Mouse (Mus musculus) A20 (cell line): Measurements from ENCODE around the gene 1700023F06Rik.
"Not testable (repeated sequence)": the region's sequence is repeated elsewhere in the genome, so short reads cannot be mapped to it uniquely, and the experiment has no call there.

Experiments
- DNase-seq: peaks from one replicate; pipeline ENCODE4 v3.0.0-alpha.2; 2011; ENCODE audit warnings: low read depth, low spot score

The 1700023F06Rik gene

DNA sequence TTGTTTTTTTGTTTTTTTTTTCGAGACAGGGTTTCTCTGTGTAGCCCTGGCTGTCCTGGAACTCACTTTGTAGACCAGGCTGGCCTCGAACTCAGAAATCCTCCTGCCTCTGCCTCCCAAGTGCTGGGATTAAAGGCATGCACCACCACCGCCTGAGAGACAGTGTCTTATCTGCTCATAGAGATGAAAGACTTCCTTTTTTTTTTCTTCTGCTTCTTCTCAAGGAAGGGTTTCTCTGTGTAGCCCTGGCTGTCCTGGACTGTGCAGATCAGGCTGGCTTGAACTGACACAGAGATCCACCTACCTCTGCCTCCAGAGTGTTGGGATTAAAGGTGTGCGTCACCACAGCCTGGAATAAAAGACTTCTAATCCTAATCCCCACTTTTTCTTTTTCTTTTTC, 14.4 kb upstream of the 1700023F06Rik start:
- DNase-seq, result not testable (repeated sequence)

DNA sequence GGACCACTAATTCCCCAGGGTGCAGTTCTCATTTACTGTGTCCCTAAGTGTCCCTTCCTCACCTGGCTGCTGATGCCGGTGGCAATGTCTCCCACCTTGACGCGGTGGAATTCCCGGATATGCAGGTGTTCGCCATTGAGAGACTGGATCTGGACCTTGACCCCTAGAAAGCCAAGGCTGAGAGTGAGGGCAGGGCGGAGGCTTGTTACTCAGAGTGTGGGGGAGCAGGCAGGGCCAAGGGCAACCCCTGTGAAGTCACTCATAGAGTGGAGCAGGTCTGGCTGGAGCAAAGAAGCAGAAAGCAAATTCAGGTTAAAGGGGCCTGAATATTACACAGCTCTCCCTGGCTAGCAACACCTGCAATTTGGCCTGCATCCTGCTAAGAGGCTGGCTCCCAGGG, 13.1 kb upstream of the 1700023F06Rik start:
- DNase-seq, result no peak

DNA sequence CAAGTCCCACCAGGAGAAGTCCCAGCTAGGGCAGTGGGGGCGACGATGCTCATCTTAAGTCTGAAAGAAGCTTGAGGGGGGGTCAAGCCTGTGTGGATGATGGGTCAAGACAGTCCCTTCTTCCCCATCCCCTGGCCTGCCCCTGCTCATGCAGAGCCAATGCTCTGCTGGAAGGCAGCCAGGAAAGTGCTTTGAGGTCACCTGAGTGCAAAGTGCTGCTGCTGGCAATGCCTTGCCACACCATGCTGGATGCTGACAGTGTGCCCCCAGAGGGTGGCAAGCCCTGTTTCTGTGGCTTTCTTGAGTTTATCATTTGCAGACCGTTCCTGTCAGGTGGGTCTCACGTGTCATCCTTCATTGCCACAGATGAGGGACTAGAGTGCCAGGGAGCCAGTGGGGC, 11.6 kb upstream of the 1700023F06Rik start:
- DNase-seq, result no peak

DNA sequence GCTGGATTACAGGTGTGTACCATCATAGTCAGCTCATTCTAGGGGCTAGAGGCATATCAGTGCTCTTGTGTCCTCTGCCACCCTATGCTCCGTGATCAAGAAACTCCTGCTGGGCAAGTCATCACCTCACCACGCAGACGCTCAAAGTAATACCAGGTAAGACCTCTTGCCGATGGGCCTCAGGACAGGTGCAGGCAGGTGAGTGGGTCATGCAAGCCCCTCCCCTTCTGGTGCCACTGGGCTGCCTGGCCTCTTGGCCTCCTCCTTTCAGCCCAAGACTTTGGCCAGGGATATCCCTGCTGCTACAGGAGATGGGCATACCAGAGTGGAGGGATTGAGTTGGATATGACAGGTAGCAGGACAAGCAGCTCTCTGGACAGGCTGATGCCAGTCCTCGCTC, 10.9 kb upstream of the 1700023F06Rik start:
- DNase-seq, result no peak

DNA sequence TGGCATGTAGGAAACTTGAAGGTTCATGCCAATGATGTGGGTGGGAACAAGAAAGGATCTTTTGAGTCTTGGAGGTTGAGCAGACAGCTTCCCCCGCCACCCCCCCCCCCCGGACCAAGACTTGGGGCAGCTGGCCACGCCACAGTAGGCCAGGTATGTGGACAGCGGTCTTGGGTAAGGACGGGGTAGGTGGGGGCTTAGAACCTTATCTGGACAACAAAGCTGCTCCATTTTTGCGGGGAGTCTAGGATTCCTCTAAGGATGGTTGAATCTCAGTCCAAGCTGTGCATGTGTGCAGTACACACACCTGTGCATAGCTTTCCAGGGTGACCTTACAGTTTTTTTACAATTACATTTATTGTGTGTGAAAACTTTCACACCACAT, 10.2 kb upstream of the 1700023F06Rik start:
- no peak for DNase-seq

DNA sequence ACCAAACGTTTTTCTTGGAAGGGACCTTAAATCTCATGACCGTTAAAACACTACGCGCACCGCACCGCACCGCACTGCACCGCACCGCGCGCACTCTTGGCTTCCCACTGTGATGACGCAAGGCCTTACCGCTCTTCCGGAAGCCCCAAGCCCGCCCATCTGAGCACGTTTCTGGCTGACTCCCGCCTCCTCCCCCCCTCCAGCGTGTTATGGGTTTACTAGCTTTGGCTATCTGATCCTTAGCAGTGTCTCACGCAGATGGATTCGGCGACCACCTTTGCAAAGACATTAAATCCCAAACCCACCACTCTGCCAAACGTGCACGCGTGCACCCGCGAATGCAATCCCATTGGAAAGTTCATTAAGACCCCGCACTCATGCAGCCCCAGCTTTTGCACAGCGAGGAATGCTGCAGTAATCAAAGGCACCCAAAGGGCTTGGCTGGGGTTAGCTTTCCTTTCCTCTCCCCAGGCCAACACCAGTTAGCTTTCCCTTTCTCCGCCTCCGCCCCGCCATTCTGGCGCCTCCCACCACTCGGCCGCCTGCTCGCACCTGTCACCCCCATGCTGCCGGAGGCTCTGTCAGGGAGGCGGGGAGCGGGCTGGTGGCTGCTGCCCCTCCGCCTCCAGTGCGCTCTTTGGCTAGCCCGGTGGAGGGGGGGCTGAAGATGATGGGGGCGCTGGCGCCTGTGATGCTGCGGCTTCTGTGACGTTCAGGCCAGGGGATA, 9.6 kb upstream of the 1700023F06Rik start, which contains the start of gene Spata32:
Gene Spata32 (minus strand): TSS at position 643 of the 727 bp plus-strand sequence.
- DNase-seq, result peak; percentile 82

DNA sequence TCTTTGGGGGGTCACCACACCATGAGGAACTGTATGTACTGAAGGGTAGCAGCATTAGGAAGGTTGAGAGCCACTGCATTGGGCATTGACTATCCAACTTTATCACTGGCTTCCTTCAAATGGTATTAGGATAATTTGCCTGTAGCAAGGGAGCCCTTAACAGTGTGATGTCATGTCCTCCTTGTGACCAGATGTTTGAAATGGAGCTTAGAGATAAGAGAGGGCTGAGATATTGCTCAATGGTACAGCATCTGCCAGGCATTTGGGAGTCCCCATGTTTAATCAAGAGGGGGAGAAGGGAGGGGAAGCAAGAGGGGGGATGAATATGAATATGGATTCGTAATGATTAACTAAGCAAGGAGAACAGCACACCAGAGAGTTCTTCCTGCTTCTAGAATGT, 7.0 kb upstream of the 1700023F06Rik start:
- no peak for DNase-seq

DNA sequence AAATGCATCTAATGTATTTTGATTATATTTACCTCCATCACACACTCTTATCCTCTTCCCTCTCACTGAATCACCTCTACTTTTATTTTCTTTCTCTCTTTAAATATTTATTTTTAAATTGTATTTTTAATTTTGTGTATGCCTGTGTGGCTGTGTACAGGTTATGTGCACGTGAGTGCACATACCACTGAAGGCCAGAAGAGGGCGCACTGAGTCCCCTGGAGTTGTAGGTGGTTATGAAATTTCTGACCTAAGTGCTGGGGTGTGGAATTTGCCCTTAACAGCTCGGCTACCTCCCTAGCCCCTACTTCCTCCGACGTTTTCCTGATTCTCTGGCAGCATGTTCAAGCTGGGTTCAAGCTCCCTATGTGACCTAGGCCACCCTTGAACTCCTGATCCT, 5.4 kb upstream of the 1700023F06Rik start:
- peak; percentile 22 for DNase-seq

DNA sequence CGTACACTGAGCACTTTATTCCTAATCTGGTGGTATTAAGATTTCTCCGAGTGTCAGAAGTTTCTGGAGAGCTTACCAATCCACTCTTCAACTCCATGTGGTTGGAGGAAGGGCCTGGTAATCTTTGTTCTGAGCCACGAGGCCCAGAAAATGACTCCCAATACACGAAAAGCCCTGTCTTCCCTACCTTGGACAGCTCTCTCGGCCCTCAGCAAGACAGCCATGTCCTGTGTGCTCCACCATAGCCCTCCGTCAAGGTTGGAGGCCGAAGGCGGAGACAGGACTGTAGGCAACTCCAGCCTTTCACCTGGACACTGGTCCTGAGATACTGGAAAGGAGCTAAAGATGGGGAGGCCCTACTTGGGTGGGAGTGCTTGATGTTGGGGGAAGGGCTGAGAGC, 1.9 kb upstream of the 1700023F06Rik start:
- DNase-seq, result no peak

DNA sequence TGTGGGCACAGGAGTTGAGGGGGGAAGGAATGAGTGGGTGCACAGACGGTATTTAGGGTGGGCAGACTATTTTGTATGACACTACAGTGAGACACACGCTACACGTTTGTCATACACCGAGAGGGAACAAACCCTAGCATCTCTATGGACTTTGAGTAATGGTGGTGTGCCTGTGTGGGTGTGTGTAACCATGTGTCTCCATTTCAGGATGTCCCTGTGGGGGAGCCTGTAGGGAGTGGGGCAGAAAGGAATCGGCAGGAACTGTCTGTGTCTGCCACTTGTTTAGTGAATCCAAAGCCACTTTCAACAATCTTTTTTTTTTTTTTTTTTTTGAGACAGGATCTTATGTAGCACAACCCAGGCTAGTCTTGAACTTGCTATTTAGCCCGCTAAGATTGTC, 2.2 kb downstream of the 1700023F06Rik start:
- no peak for DNase-seq

DNA sequence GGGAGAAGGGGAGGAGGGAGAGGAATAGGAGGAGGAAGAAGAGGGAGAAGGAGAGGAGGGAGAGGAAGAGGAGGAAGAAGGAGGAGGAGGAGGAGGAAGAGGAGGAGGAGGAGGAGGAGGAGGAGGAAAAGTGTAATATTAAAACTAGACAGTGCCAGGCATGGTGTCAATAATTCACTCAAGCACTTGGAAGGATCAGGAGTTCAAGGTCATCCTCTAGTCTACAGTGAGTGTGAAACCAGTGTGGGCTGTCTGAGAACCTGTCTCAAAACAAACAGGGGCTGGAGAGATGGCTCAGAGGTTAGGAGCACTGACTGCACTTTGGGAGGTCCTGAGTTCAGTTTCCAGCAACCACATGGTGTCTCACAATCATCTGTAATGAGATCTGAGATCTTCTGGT, 6.0 kb downstream of the 1700023F06Rik start:
- DNase-seq, result no peak

DNA sequence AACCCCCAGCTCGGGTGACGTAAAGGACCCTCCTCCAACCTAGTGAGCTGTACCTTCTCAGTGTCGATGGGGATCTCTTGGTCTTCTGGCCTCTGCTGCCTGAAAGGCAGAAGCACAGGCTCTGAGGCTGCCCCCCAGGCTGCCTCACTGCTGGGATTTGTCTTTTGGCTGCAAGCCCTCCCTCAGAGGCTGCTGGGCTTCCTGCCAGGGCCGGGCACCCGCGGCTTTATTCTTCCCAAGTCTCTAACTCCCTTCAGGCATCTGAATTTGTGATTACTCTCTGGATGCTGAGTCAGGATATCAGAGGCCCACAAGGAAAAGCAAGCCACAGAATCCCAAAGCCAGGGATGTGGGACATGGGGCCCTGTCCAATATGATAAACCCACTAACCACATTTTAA, 6.7 kb downstream of the 1700023F06Rik start:
- DNase-seq, result no peak

DNA sequence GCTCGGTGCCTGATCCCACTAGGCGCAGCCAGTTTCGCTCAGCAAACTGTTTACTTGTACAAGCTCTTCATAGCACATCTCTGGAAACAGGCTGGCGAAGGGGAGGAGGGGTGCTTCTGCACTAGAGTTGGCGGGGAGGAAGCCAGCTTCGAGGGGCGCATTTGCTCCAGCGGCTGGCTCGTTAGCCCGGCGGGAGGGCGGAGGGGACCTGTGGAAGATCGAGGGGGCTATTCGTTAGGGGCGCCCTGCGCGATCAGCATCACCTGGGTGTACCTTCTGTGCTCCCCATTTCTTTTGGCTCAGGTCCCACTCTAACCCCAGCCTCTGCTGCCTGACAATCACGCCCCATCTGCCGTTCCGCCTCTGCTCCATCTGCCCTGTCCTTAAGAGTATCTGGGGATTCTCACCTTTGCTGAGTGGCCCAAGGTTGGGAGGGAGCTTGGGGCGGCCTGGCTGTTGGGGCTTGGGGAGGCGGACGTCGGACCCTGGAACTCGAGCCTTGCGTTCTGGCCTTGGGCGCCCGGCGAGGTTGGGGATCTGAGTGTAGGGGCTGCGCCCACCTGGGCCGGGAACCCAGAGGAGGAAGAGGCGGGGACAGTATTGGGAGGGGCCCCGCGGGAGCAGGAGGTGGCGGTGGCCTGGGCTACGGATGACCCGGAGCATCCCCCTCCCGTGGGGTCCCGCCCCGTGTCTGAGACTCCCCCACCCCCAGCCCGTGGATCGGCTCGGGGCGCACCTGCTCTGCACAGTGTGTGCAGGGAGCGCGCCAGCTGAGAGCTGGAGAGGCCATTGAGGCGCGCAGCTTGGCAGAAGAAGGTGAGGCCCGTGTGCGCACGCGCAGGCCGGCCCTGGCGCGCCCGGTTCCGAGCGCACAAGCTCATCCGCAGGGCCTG, 9.2 kb downstream of the 1700023F06Rik start:
- no peak for DNase-seq

DNA sequence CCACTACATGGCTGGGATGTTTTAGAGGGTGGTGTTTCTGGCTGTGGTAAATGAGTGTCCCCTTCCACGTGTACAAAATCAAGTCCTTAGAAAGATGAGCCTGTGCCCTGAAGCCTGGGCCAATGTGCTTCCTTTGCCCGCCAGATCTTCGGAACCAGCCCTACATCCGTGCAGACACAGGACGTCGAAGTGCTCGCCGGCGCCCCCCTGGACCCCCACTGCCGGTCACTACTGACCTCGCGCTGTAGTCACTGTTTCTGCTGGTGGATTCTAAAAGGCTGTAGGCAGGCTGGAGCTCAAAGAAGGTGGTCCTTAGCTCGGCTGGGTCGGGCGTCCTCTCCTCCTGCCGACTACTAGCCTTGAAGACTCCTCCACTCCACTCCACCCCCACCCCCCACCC, 10.0 kb downstream of the 1700023F06Rik start:
- DNase-seq, result no peak

DNA sequence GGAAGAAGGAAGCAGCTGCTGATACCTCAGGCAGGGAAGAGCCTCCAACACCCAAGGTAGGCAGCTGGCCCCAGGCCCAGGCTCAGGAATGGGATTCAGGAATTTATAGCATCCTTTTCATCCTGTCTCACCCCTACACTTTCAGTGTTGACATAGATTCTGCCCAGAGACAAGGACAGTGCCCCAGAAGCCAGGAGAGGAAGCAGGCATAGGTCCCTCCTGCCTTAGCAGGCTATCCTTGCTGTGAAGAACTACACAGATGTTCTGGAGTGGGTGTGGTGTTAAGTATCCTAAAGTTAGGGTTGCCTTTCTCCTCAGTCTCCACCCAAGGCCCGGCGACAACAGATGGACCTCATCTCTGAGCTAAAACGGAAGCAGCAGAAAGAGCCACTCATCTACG, 11.0 kb downstream of the 1700023F06Rik start:
- DNase-seq, result no peak

DNA sequence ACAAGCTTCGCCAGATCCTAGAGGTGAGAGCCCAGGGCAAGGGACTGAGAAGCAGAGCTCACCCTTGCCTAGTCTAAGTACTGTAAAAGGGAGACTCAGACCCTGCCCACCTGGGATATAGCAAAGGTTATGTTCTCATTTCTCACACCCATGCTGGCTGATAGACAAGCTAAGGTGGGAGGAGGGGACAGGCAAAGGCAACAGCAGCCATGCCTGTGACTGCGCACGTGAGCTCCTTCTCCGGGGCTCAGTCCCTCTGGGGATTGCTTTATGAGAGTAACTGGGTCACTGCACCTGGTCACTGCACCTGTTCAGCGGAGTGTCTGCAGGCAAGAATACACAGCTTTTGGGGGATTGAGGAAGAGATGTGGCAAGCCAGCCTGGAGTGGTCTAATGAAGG, 12.7 kb downstream of the 1700023F06Rik start:
- peak; percentile 69 for DNase-seq

DNA sequence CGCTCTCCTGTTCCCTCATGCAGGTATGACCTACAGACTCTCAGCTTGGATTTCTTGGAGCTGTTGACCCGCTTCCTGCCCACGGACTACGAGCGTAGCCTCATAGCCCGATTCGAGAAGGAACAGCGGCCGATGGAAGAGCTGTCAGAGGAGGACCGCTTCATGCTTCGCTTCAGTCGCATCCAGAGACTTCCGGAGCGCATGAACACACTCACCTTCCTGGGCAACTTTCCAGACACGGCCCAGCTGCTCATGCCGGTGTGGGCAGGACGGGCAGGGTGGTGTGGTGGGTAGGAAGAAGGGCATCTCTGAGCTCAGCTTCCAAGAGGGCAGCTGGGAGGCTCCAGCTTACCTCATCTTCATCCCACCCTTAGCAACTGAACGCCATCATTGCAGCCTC, 13.1 kb downstream of the 1700023F06Rik start:
- no peak for DNase-seq

DNA sequence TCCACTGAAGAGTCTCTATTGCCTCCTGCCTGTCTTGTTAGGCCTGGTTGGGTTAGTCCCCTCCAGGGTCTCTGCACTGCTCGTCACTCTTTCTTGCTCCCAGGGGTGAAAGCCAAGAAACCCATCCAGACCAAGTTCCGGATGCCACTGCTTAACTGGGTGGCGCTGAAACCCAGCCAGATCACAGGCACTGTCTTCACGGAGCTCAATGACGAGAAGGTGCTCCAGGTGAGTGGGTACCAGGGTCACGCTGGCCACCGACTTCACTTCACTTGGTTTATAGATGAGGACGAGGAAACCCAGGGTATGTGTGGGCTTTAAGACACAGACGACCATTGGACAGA, 14.6 kb downstream of the 1700023F06Rik start:
- no peak for DNase-seq

DNA sequence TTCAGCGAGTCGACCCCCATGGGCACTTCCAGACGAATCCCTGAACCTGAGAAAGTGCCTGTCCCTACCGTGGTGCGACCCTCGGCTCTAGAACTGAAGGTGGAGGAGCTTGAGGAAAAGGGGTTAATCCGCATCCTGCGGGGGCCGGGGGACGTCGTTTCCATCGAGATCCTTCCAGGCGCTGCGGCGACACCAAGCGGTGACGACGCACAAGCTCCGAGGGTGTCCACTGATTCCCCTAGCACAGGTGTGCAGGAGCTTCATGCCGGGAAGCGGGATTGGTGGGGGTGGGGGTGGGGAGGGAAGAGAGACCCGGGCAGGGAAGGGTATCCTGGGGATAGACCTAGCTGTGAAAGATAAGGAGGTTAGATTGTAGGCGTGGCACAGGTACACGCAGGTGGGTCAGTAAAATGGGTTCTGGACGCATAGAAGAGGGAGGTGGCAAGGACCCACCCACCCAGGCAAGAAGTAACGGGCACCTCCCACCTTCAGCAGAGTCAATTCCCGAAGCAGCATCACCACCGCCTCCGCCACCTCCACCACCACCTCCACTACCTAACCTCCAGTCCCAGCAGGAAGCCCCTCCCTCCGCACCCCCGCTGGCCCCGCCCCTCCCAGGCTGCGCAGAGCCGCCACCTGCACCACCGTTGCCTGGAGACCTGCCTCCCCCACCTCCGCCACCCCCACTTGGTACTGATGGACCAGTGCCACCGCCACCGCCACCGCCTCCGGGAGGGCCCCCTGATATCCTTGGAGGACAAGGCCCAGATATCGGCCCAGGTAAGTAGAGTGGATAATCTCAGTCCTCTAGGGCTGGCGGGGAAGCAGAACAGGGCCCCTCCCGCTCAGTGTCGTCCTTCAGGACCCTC, 15.2 kb downstream of the 1700023F06Rik start:
- DNase-seq, result no peak

DNA sequence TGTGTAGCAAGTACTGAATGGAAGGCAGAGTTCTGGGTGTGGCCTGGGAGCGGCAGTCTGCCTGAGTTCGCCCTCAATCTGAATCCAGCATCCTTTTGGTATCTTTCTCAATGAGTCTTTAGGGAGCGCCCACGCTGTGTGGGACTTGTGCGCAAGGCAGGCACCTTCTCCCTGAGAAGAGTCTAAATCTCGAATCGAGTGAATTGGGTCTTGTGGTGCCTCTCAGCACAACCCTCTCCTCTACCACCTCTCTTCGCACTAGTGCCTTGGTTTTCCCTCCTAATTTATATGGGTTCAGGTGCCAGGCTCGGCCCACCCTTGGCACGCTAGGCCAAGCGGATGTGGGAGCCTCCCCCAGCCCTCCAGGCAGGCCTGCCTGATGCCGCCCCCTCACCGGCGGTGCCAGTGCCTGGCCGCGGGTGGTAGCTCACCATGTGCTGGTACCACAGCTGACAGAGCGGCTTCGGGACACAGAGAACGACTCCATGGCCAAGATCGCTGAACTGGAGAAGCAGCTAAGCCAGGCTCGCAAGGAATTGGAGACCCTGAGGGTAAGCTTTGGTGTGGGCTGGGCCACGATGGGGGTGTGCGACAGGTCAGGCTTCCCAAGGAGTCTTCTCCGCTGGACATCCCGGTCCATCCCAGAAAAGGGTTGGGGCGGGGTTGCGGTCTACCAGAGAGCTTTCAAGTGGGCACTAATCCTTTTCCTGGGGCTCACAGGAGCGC, 16.0 kb downstream of the 1700023F06Rik start:
- DNase-seq, result no peak

DNA sequence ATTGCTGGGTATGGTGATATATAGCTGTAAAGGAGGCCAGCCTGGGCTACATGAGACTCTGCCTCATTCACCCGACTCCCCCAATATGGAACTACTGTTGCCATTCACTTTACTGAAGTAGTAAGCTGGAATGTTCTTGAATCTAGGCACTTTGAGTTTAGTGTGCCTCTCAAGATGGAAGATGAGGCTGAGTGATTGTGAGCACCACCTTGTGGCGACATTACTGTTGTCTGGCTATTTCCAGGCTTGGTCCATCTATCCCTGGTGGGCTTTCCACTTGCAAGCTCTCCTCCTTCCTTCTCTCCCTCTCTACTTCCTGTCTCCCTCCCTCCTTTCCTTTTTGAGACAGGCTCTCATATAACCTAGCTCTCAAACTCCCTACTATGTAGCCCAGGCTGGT, 23.5 kb downstream of the 1700023F06Rik start:
- peak; percentile 43 for DNase-seq
